Mouse (Mus musculus) MEL (cell line): ENCODE results near the gene Sema6c. TPM values are rescaled to one million over a fixed set of nuclear protein-coding genes. Genes with fewer than 3 reads are reported as not detected.

ENCODE experiments used
- DNase-seq: peaks from one replicate; pipeline ENCODE4 v3.0.0; 2011; ENCODE audit warnings: low read depth, low spot score
- H3K27ac ChIP-seq: 2 replicates; pipeline ENCODE4 v1.5.1; 2012; ENCODE audit warnings: low read depth, mild to moderate bottlenecking, control low read depth, low read length, moderate library complexity; ENCODE audit not compliant: control insufficient read depth
- H3K27me3 ChIP-seq, 2 experiments: fragments of 150-350 bp in 1 of 2; sonication (generic) in 1 of 2; 2 replicates each; pipeline ENCODE4 v1.6.1; 2012; ENCODE audit warnings: low read length in 2 of 2, mild to moderate bottlenecking in 2 of 2, improper control_type of control experiment in 1 of 2, moderate library complexity in 1 of 2; ENCODE audit not compliant: insufficient read depth in 2 of 2, control insufficient read depth in 1 of 2
- H3K36me3 ChIP-seq, 2 experiments: 2 replicates each; pipeline ENCODE4 v1.6.1; 2012 to 2014; ENCODE audit warnings: low read length in 2 of 2, improper control_type of control experiment in 1 of 2, inconsistent platforms in 1 of 2, mild to moderate bottlenecking in 1 of 2; ENCODE audit not compliant: insufficient read depth in 2 of 2, control insufficient read depth in 1 of 2
- H3K4me1 ChIP-seq, 2 experiments: fragments of 150-350 bp in 1 of 2; sonication (generic) in 1 of 2; 2 replicates each; pipeline ENCODE4 v1.6.1; 2012; ENCODE audit warnings: low read length in 2 of 2, improper control_type of control experiment in 1 of 2, mild to moderate bottlenecking in 1 of 2; ENCODE audit not compliant: insufficient read depth in 2 of 2, control insufficient read depth in 1 of 2
- H3K4me3 ChIP-seq, 2 experiments: fragments of 150-350 bp in 1 of 2; sonication (generic) in 1 of 2; 2 replicates each; pipeline ENCODE4 v1.5.1; 2012; ENCODE audit warnings: low read depth in 2 of 2, low read length in 2 of 2, mild to moderate bottlenecking in 2 of 2, moderate library complexity in 2 of 2, control low read depth in 1 of 2, improper control_type of control experiment in 1 of 2; ENCODE audit not compliant: control insufficient read depth in 1 of 2, insufficient read depth in 1 of 2
- H3K79me2 ChIP-seq: 2 replicates; pipeline ENCODE4 v1.6.1; 2012; ENCODE audit warnings: mild to moderate bottlenecking, low read length, moderate library complexity; ENCODE audit not compliant: control insufficient read depth, poor library complexity, insufficient read depth
- H3K9ac ChIP-seq: 2 replicates; pipeline ENCODE4 v1.6.1; 2012; ENCODE audit warnings: low read depth, mild to moderate bottlenecking, control low read depth, low read length, moderate library complexity; ENCODE audit not compliant: control insufficient read depth, poor library complexity, severe bottlenecking
- H3K9me3 ChIP-seq: fragments of 150-350 bp; sonication (generic); replicated peaks from 2 replicates; pipeline ENCODE4 v1.6.1; 2012; ENCODE audit warnings: mild to moderate bottlenecking, low read length, improper control_type of control experiment, moderate library complexity; ENCODE audit not compliant: insufficient read depth
- CHD1 ChIP-seq: IDR thresholded peaks from 2 replicates; pipeline ENCODE4 v1.6.1; 2012; ENCODE audit warnings: low read depth, mild to moderate bottlenecking, inconsistent platforms, low read length, improper control_type of control experiment
- CHD2 ChIP-seq: IDR thresholded peaks from 2 replicates; pipeline ENCODE4 v1.6.1; 2011; ENCODE audit warnings: low read length, improper control_type of control experiment
- ELF1 ChIP-seq: IDR thresholded peaks from 2 replicates; pipeline ENCODE4 v1.6.1; 2014; ENCODE audit warnings: low read depth, mild to moderate bottlenecking, inconsistent platforms, low read length, improper control_type of control experiment, moderate library complexity
- EP300 ChIP-seq, 2 experiments: IDR thresholded peaks; 2 replicates each; pipeline ENCODE4 v1.6.1; 2011; ENCODE audit warnings: improper control_type of control experiment in 2 of 2, low read length in 2 of 2, low read depth in 1 of 2, mild to moderate bottlenecking in 1 of 2
- GABPA ChIP-seq: IDR thresholded peaks from 2 replicates; pipeline ENCODE4 v1.6.1; 2012; ENCODE audit warnings: low read depth, mild to moderate bottlenecking, inconsistent platforms, low read length, improper control_type of control experiment, moderate library complexity
- GATA1 ChIP-seq: IDR thresholded peaks from 2 replicates; pipeline ENCODE4 v1.6.1; 2011; ENCODE audit warnings: low read depth, low read length, improper control_type of control experiment
- JUND ChIP-seq: IDR thresholded peaks from 2 replicates; pipeline ENCODE4 v1.6.1; 2011; ENCODE audit warnings: low read depth, mild to moderate bottlenecking, improper control_type of control experiment, low read length
- MAZ ChIP-seq: IDR thresholded peaks from 2 replicates; pipeline ENCODE4 v1.6.1; 2012; ENCODE audit warnings: low read depth, mild to moderate bottlenecking, inconsistent platforms, low read length, improper control_type of control experiment
- MEF2A ChIP-seq: IDR thresholded peaks from 2 replicates; pipeline ENCODE4 v1.6.1; 2014; ENCODE audit warnings: low read depth, mild to moderate bottlenecking, inconsistent platforms, low read length, improper control_type of control experiment; ENCODE audit not compliant: poor library complexity, insufficient replicate concordance, severe bottlenecking; ENCODE audit errors: extremely low read depth
- MYB ChIP-seq: IDR thresholded peaks from 2 replicates; pipeline ENCODE4 v1.6.1; 2011; ENCODE audit warnings: mild to moderate bottlenecking, low read depth, low read length, improper control_type of control experiment
- MYC ChIP-seq: IDR thresholded peaks from 2 replicates; pipeline ENCODE4 v1.6.1; 2011; ENCODE audit warnings: low read depth, mild to moderate bottlenecking, low read length, improper control_type of control experiment, moderate library complexity
- POLR2A ChIP-seq, 2 experiments: IDR thresholded peaks; 2 replicates each; pipeline ENCODE4 v1.6.1; 2011 to 2012; ENCODE audit warnings: low read length in 2 of 2, mild to moderate bottlenecking in 2 of 2, control low read depth in 1 of 2, improper control_type of control experiment in 1 of 2, low read depth in 1 of 2, moderate library complexity in 1 of 2; ENCODE audit not compliant: control insufficient read depth in 1 of 2, insufficient read depth in 1 of 2, poor library complexity in 1 of 2
- POLR2AphosphoS2 ChIP-seq: IDR thresholded peaks from 2 replicates; pipeline ENCODE4 v1.6.1; 2011; ENCODE audit warnings: low read length, improper control_type of control experiment
- POLR2AphosphoS5 ChIP-seq: IDR thresholded peaks from 2 replicates; pipeline ENCODE4 v1.6.1; 2012; ENCODE audit warnings: low read depth, borderline replicate concordance, mild to moderate bottlenecking, inconsistent platforms, low read length, moderate library complexity, mixed read lengths
- RAD21 ChIP-seq: IDR thresholded peaks from 2 replicates; pipeline ENCODE4 v1.6.1; 2011; ENCODE audit warnings: mild to moderate bottlenecking, low read depth, low read length, improper control_type of control experiment
- RCOR1 ChIP-seq: IDR thresholded peaks from 2 replicates; pipeline ENCODE4 v1.6.1; 2012; ENCODE audit warnings: low read depth, mild to moderate bottlenecking, inconsistent platforms, low read length, improper control_type of control experiment
- SIN3A ChIP-seq: IDR thresholded peaks from 2 replicates; pipeline ENCODE4 v1.6.1; 2012; ENCODE audit warnings: low read length, improper control_type of control experiment, inconsistent platforms
- SMC3 ChIP-seq: IDR thresholded peaks from 2 replicates; pipeline ENCODE4 v1.6.1; 2011; ENCODE audit warnings: low read depth, low read length, improper control_type of control experiment
- TBP ChIP-seq: IDR thresholded peaks from 2 replicates; pipeline ENCODE4 v1.8.0; 2011; ENCODE audit warnings: low read depth, low read length, improper control_type of control experiment
- UBTF ChIP-seq: IDR thresholded peaks from 2 replicates; pipeline ENCODE4 v1.6.1; 2012; ENCODE audit warnings: low read depth, mild to moderate bottlenecking, inconsistent platforms, low read length, improper control_type of control experiment, moderate library complexity, borderline replicate concordance; ENCODE audit not compliant: insufficient read depth
- USF1 ChIP-seq: IDR thresholded peaks from 2 replicates; pipeline ENCODE4 v1.6.1; 2014; ENCODE audit warnings: low read depth, mild to moderate bottlenecking, inconsistent platforms, low read length, improper control_type of control experiment, moderate library complexity
- USF2 ChIP-seq, 2 experiments: IDR thresholded peaks; 2 replicates each; pipeline ENCODE4 v1.6.1; 2011 to 2012; ENCODE audit warnings: improper control_type of control experiment in 2 of 2, low read length in 2 of 2, borderline replicate concordance in 1 of 2, inconsistent platforms in 1 of 2, low read depth in 1 of 2, mild to moderate bottlenecking in 1 of 2; ENCODE audit not compliant: insufficient read depth in 1 of 2
- ZC3H11A ChIP-seq: IDR thresholded peaks from 2 replicates; pipeline ENCODE4 v1.6.1; 2012; ENCODE audit warnings: low read depth, mild to moderate bottlenecking, inconsistent platforms, low read length, improper control_type of control experiment
- ZNF384 ChIP-seq: IDR thresholded peaks from 2 replicates; pipeline ENCODE4 v1.6.1; 2012; ENCODE audit warnings: low read depth, mild to moderate bottlenecking, inconsistent platforms, low read length, improper control_type of control experiment
- polyA plus RNA-seq, 2 experiments: library from polyadenylated mRNA; stranded (reverse) in 1 of 2; unstranded in 1 of 2; fragments of >175 nt in 1 of 2; fragments of >200 nt in 1 of 2; gene quantifications; 2 replicates each; pipeline versions ENCODE4 v1.2.1 to v1.2.4; 2012; ENCODE audit warnings: low replicate concordance in 2 of 2, low read depth in 1 of 2; ENCODE audit not compliant: insufficient read length in 2 of 2, insufficient read depth in 1 of 2, missing spikeins in 1 of 2
- total RNA-seq: library from RNA; depleted of rRNA; stranded (reverse); fragments of 300-350 nt; gene quantifications from 2 replicates; pipeline ENCODE4 v1.2.3, GENCODE M21; 2012

Gene Sema6c
- total and polyA plus RNA-seq, 3 experiments: 0.35 to 3.2 TPM; not detected in 1

GRCm38 (mm10) chr3:95117751-95118150 is 42.5 kb upstream of the Sema6c start:
- Histone ChIP-seq H3K36me3 (peaks cover 0 to 36% of the 10 kb centered on the region in 2 experiments; a peak in 3 of 4 replicates), H3K4me3 (no peak overlapping the region), H3K27ac (no peak overlapping the region), H3K79me2 (peaks cover 4% of the 10 kb centered on the region), H3K27me3 (no peaks in the 10 kb centered on the region), H3K9ac (no peak overlapping the region), H3K4me1 (no peaks in the 10 kb centered on the region), H3K9me3 (no peaks in the 10 kb centered on the region)
- TF ChIP-seq ELF1: no peak
- TF ChIP-seq GABPA: no peak
- TF ChIP-seq JUND: no peak
- TF ChIP-seq SIN3A: no peak
- no peak for TF ChIP-seq CHD2
- no peak for TF ChIP-seq MYC
- TF ChIP-seq UBTF: no peak
- TF ChIP-seq USF2 (IDR thresholded peaks at IDR 0.05; ENCODE audit: borderline replicate concordance in 1 of 2, insufficient read depth in 1 of 2, low read depth in 1 of 2, low read length in 2 of 2): no peak
- TF ChIP-seq ZC3H11A: no peak
- no peak for TF ChIP-seq MEF2A
- DNase-seq: no peak

GRCm38 (mm10) chr3:95121580-95121979 is 38.7 kb upstream of the Sema6c start:
- H3K36me3 ChIP-seq: peaks cover 0 to 27% of the 10 kb centered on the region in 2 experiments; a peak in 2 of 4 replicates
- no peak for DNase-seq

More at GRCm38 (mm10) chr3:95121580-95121979, 38.7 kb upstream of the Sema6c start:
- Histone ChIP-seq H3K27me3 (no peaks in the 10 kb centered on the region), H3K4me3 (no peak overlapping the region), H3K9ac (no peak overlapping the region), H3K27ac (no peak overlapping the region), H3K9me3 (no peaks in the 10 kb centered on the region), H3K79me2 (no peaks in the 10 kb centered on the region), H3K4me1 (no peaks in the 10 kb centered on the region)
- TF ChIP-seq SMC3: no peak
- TF ChIP-seq GATA1: no peak
- no peak for TF ChIP-seq CHD1
- no peak for TF ChIP-seq RCOR1
- TF ChIP-seq POLR2AphosphoS2: no peak
- TF ChIP-seq EP300 (IDR thresholded peaks at IDR 0.05; ENCODE audit: low read depth in 1 of 2, low read length in 2 of 2): no peak
- TF ChIP-seq TBP: no peak
- no peak for TF ChIP-seq MYB
- TF ChIP-seq RAD21: no peak
- no peak for TF ChIP-seq USF1
- TF ChIP-seq ZC3H11A: no peak
- TF ChIP-seq POLR2A (IDR thresholded peaks at IDR 0.05; ENCODE audit: control insufficient read depth in 1 of 2, insufficient read depth in 1 of 2, low read depth in 1 of 2, low read length in 2 of 2, poor library complexity in 1 of 2): no peak
- no peak for TF ChIP-seq ZNF384
- no peak for TF ChIP-seq MAZ
- no peak for TF ChIP-seq POLR2AphosphoS5
- TF ChIP-seq JUND: no peak
